Mouse (Mus musculus): ENCODE results near the gene Patz1.

Gene Patz1

GRCm38 (mm10) chr11:3352990-3353585 is 64.4 kb downstream of the Patz1 start:
- no peak for DNase-seq (ENCODE audit: low spot score in 2 of 2)

Measured in cerebellum, postnatal 4 days (tissue).